Mouse (Mus musculus) MEL (cell line): ENCODE data around the gene Gde1. TPM values are rescaled to one million over a fixed set of nuclear protein-coding genes. Genes with fewer than 3 reads are reported as not detected.

Source experiments
- DNase-seq: peaks from one replicate; pipeline ENCODE4 v3.0.0; 2011; ENCODE audit warnings: low read depth, low spot score
- H3K27ac ChIP-seq: 2 replicates; pipeline ENCODE4 v1.5.1; 2012; ENCODE audit warnings: low read depth, mild to moderate bottlenecking, control low read depth, low read length, moderate library complexity; ENCODE audit not compliant: control insufficient read depth
- H3K27me3 ChIP-seq, 2 experiments: fragments of 150-350 bp in 1 of 2; sonication (generic) in 1 of 2; 2 replicates each; pipeline ENCODE4 v1.6.1; 2012; ENCODE audit warnings: low read length in 2 of 2, mild to moderate bottlenecking in 2 of 2, improper control_type of control experiment in 1 of 2, moderate library complexity in 1 of 2; ENCODE audit not compliant: insufficient read depth in 2 of 2, control insufficient read depth in 1 of 2
- H3K36me3 ChIP-seq, 2 experiments: 2 replicates each; pipeline ENCODE4 v1.6.1; 2012 to 2014; ENCODE audit warnings: low read length in 2 of 2, improper control_type of control experiment in 1 of 2, inconsistent platforms in 1 of 2, mild to moderate bottlenecking in 1 of 2; ENCODE audit not compliant: insufficient read depth in 2 of 2, control insufficient read depth in 1 of 2
- H3K4me1 ChIP-seq, 2 experiments: fragments of 150-350 bp in 1 of 2; sonication (generic) in 1 of 2; 2 replicates each; pipeline ENCODE4 v1.6.1; 2012; ENCODE audit warnings: low read length in 2 of 2, improper control_type of control experiment in 1 of 2, mild to moderate bottlenecking in 1 of 2; ENCODE audit not compliant: insufficient read depth in 2 of 2, control insufficient read depth in 1 of 2
- H3K4me3 ChIP-seq, 2 experiments: fragments of 150-350 bp in 1 of 2; sonication (generic) in 1 of 2; 2 replicates each; pipeline ENCODE4 v1.5.1; 2012; ENCODE audit warnings: low read depth in 2 of 2, low read length in 2 of 2, mild to moderate bottlenecking in 2 of 2, moderate library complexity in 2 of 2, control low read depth in 1 of 2, improper control_type of control experiment in 1 of 2; ENCODE audit not compliant: control insufficient read depth in 1 of 2, insufficient read depth in 1 of 2
- H3K79me2 ChIP-seq: 2 replicates; pipeline ENCODE4 v1.6.1; 2012; ENCODE audit warnings: mild to moderate bottlenecking, low read length, moderate library complexity; ENCODE audit not compliant: control insufficient read depth, poor library complexity, insufficient read depth
- H3K9ac ChIP-seq: 2 replicates; pipeline ENCODE4 v1.6.1; 2012; ENCODE audit warnings: low read depth, mild to moderate bottlenecking, control low read depth, low read length, moderate library complexity; ENCODE audit not compliant: control insufficient read depth, poor library complexity, severe bottlenecking
- H3K9me3 ChIP-seq: fragments of 150-350 bp; sonication (generic); replicated peaks from 2 replicates; pipeline ENCODE4 v1.6.1; 2012; ENCODE audit warnings: mild to moderate bottlenecking, low read length, improper control_type of control experiment, moderate library complexity; ENCODE audit not compliant: insufficient read depth
- BHLHE40 ChIP-seq: IDR thresholded peaks from 2 replicates; pipeline ENCODE4 v1.6.1; 2012; ENCODE audit warnings: low read depth, mild to moderate bottlenecking, inconsistent platforms, low read length, improper control_type of control experiment, borderline replicate concordance
- CHD1 ChIP-seq: IDR thresholded peaks from 2 replicates; pipeline ENCODE4 v1.6.1; 2012; ENCODE audit warnings: low read depth, mild to moderate bottlenecking, inconsistent platforms, low read length, improper control_type of control experiment
- CHD2 ChIP-seq: IDR thresholded peaks from 2 replicates; pipeline ENCODE4 v1.6.1; 2011; ENCODE audit warnings: low read length, improper control_type of control experiment
- ELF1 ChIP-seq: IDR thresholded peaks from 2 replicates; pipeline ENCODE4 v1.6.1; 2014; ENCODE audit warnings: low read depth, mild to moderate bottlenecking, inconsistent platforms, low read length, improper control_type of control experiment, moderate library complexity
- EP300 ChIP-seq, 2 experiments: IDR thresholded peaks; 2 replicates each; pipeline ENCODE4 v1.6.1; 2011; ENCODE audit warnings: improper control_type of control experiment in 2 of 2, low read length in 2 of 2, low read depth in 1 of 2, mild to moderate bottlenecking in 1 of 2
- ETS1 ChIP-seq: IDR thresholded peaks from 2 replicates; pipeline ENCODE4 v1.6.1; 2012; ENCODE audit warnings: low read depth, mild to moderate bottlenecking, inconsistent platforms, low read length, improper control_type of control experiment, moderate library complexity
- GATA1 ChIP-seq: IDR thresholded peaks from 2 replicates; pipeline ENCODE4 v1.6.1; 2011; ENCODE audit warnings: low read depth, low read length, improper control_type of control experiment
- HCFC1 ChIP-seq: IDR thresholded peaks from 2 replicates; pipeline ENCODE4 v1.6.1; 2012; ENCODE audit warnings: low read depth, mild to moderate bottlenecking, inconsistent platforms, low read length, improper control_type of control experiment, moderate library complexity
- KAT2A ChIP-seq: conservative IDR thresholded peaks from 2 replicates; pipeline ENCODE4 v1.6.1; 2012; ENCODE audit warnings: low read depth, low read length, improper control_type of control experiment, inconsistent platforms
- MAX ChIP-seq: IDR thresholded peaks from 2 replicates; pipeline ENCODE4 v1.6.1; 2011; ENCODE audit warnings: low read length, improper control_type of control experiment
- MXI1 ChIP-seq: IDR thresholded peaks from 2 replicates; pipeline ENCODE4 v1.6.1; 2011; ENCODE audit warnings: mild to moderate bottlenecking, low read depth, low read length, improper control_type of control experiment
- MYB ChIP-seq: IDR thresholded peaks from 2 replicates; pipeline ENCODE4 v1.6.1; 2011; ENCODE audit warnings: mild to moderate bottlenecking, low read depth, low read length, improper control_type of control experiment
- NRF1 ChIP-seq: IDR thresholded peaks from 2 replicates; pipeline ENCODE4 v1.6.1; 2014; ENCODE audit warnings: low read depth, mild to moderate bottlenecking, inconsistent platforms, low read length, improper control_type of control experiment, moderate library complexity; ENCODE audit not compliant: poor library complexity, insufficient read depth, severe bottlenecking
- POLR2A ChIP-seq, 2 experiments: IDR thresholded peaks; 2 replicates each; pipeline ENCODE4 v1.6.1; 2011 to 2012; ENCODE audit warnings: low read length in 2 of 2, mild to moderate bottlenecking in 2 of 2, control low read depth in 1 of 2, improper control_type of control experiment in 1 of 2, low read depth in 1 of 2, moderate library complexity in 1 of 2; ENCODE audit not compliant: control insufficient read depth in 1 of 2, insufficient read depth in 1 of 2, poor library complexity in 1 of 2
- POLR2AphosphoS2 ChIP-seq: IDR thresholded peaks from 2 replicates; pipeline ENCODE4 v1.6.1; 2011; ENCODE audit warnings: low read length, improper control_type of control experiment
- POLR2AphosphoS5 ChIP-seq: IDR thresholded peaks from 2 replicates; pipeline ENCODE4 v1.6.1; 2012; ENCODE audit warnings: low read depth, borderline replicate concordance, mild to moderate bottlenecking, inconsistent platforms, low read length, moderate library complexity, mixed read lengths
- RCOR1 ChIP-seq: IDR thresholded peaks from 2 replicates; pipeline ENCODE4 v1.6.1; 2012; ENCODE audit warnings: low read depth, mild to moderate bottlenecking, inconsistent platforms, low read length, improper control_type of control experiment
- SIN3A ChIP-seq: IDR thresholded peaks from 2 replicates; pipeline ENCODE4 v1.6.1; 2012; ENCODE audit warnings: low read length, improper control_type of control experiment, inconsistent platforms
- SMC3 ChIP-seq: IDR thresholded peaks from 2 replicates; pipeline ENCODE4 v1.6.1; 2011; ENCODE audit warnings: low read depth, low read length, improper control_type of control experiment
- TAL1 ChIP-seq: IDR thresholded peaks from 2 replicates; pipeline ENCODE4 v1.6.1; 2012; ENCODE audit warnings: mild to moderate bottlenecking, inconsistent platforms, low read length, moderate library complexity, mixed read lengths
- TBP ChIP-seq: IDR thresholded peaks from 2 replicates; pipeline ENCODE4 v1.8.0; 2011; ENCODE audit warnings: low read depth, low read length, improper control_type of control experiment
- TCF12 ChIP-seq: IDR thresholded peaks from 2 replicates; pipeline ENCODE4 v1.6.1; 2014; ENCODE audit warnings: low read depth, mild to moderate bottlenecking, inconsistent platforms, low read length, improper control_type of control experiment, moderate library complexity
- UBTF ChIP-seq: IDR thresholded peaks from 2 replicates; pipeline ENCODE4 v1.6.1; 2012; ENCODE audit warnings: low read depth, mild to moderate bottlenecking, inconsistent platforms, low read length, improper control_type of control experiment, moderate library complexity, borderline replicate concordance; ENCODE audit not compliant: insufficient read depth
- ZC3H11A ChIP-seq: IDR thresholded peaks from 2 replicates; pipeline ENCODE4 v1.6.1; 2012; ENCODE audit warnings: low read depth, mild to moderate bottlenecking, inconsistent platforms, low read length, improper control_type of control experiment
- ZKSCAN1 ChIP-seq: IDR thresholded peaks from 2 replicates; pipeline ENCODE4 v1.6.1; 2012; ENCODE audit warnings: low read depth, mild to moderate bottlenecking, inconsistent platforms, low read length, improper control_type of control experiment, moderate library complexity
- ZNF384 ChIP-seq: IDR thresholded peaks from 2 replicates; pipeline ENCODE4 v1.6.1; 2012; ENCODE audit warnings: low read depth, mild to moderate bottlenecking, inconsistent platforms, low read length, improper control_type of control experiment
- polyA plus RNA-seq, 2 experiments: library from polyadenylated mRNA; stranded (reverse) in 1 of 2; unstranded in 1 of 2; fragments of >175 nt in 1 of 2; fragments of >200 nt in 1 of 2; gene quantifications; 2 replicates each; pipeline versions ENCODE4 v1.2.1 to v1.2.4; 2012; ENCODE audit warnings: low replicate concordance in 2 of 2, low read depth in 1 of 2; ENCODE audit not compliant: insufficient read length in 2 of 2, insufficient read depth in 1 of 2, missing spikeins in 1 of 2
- total RNA-seq: library from RNA; depleted of rRNA; stranded (reverse); fragments of 300-350 nt; gene quantifications from 2 replicates; pipeline ENCODE4 v1.2.3, GENCODE M21; 2012

Gde1 gene
- total and polyA plus RNA-seq, 3 experiments = 38.1 to 39.8 TPM; not detected in 1

- no peaks in the 10 kb centered on the region for H3K4me1 ChIP-seq
- no peak for TF ChIP-seq ZC3H11A
- no peak for TF ChIP-seq MYB
- no peak for TF ChIP-seq ELF1
- no peak for TF ChIP-seq TBP
- TF ChIP-seq MAX = no peak
- TF ChIP-seq POLR2AphosphoS5 = no peak
- TF ChIP-seq NRF1 = no peak
- TF ChIP-seq HCFC1 = no peak
- no peak for TF ChIP-seq ZNF384
- no peak for TF ChIP-seq RCOR1
Observed at GRCm38 (mm10) chr7:118691287-118691686, 14.3 kb downstream of the Gde1 start.

GRCm38 (mm10) chr7:118689088-118689487, 16.5 kb downstream of the Gde1 start:
- no peaks in the 10 kb centered on the region for H3K4me1 ChIP-seq
- H3K9ac ChIP-seq = no peak overlapping the region
- no peaks in the 10 kb centered on the region; a peak in 1 of 4 replicates for H3K36me3 ChIP-seq
- H3K27me3 ChIP-seq = no peaks in the 10 kb centered on the region
- TF ChIP-seq POLR2A (IDR thresholded peaks at IDR 0.05; ENCODE audit: control insufficient read depth in 1 of 2, insufficient read depth in 1 of 2, low read depth in 1 of 2, low read length in 2 of 2, poor library complexity in 1 of 2) (no peak), SIN3A (no peak), TCF12 (no peak), ZC3H11A (no peak), CHD2 (no peak), KAT2A (no peak), EP300 (IDR thresholded peaks at IDR 0.05; ENCODE audit: low read depth in 1 of 2, low read length in 2 of 2) (no peak), TBP (no peak), ELF1 (no peak), MAX (no peak)
- TF ChIP-seq, all 39 proteins: peak for 0
- Histone ChIP-seq H3K27ac (no peak overlapping the region), H3K79me2 (no peaks in the 10 kb centered on the region), H3K4me3 (no peak overlapping the region), H3K9me3 (no peaks in the 10 kb centered on the region)
- no peak for DNase-seq

More at GRCm38 (mm10) chr7:118691287-118691686, 14.3 kb downstream of the Gde1 start:
- DNase-seq = no peak
- H3K27me3 ChIP-seq = no peaks in the 10 kb centered on the region
- no peak overlapping the region for H3K27ac ChIP-seq
- no peaks in the 10 kb centered on the region for H3K79me2 ChIP-seq
- H3K4me3 ChIP-seq = no peak overlapping the region
- H3K9ac ChIP-seq = no peak overlapping the region
- H3K36me3 ChIP-seq = peaks cover 0 to 2% of the 10 kb centered on the region in 2 experiments; a peak in 2 of 4 replicates
- H3K9me3 ChIP-seq = no peaks in the 10 kb centered on the region

GRCm38 (mm10) chr7:118688199-118688598, 17.4 kb downstream of the Gde1 start:
- Histone ChIP-seq H3K9me3 (no peaks in the 10 kb centered on the region), H3K4me3 (no peak overlapping the region), H3K79me2 (no peaks in the 10 kb centered on the region), H3K36me3 (no peaks in the 10 kb centered on the region; a peak in 1 of 4 replicates), H3K9ac (no peak overlapping the region), H3K4me1 (no peaks in the 10 kb centered on the region), H3K27me3 (no peaks in the 10 kb centered on the region), H3K27ac (no peak overlapping the region)
- DNase-seq = peak; percentile 76
- TF ChIP-seq UBTF = no peak
- TF ChIP-seq ZC3H11A = peak; percentile 49
- TF ChIP-seq MAX = no peak
- TF ChIP-seq ETS1 = no peak
- TF ChIP-seq CHD1 = no peak
- no peak for TF ChIP-seq TAL1
- peak; percentile 62; the same call in 1 of the 2 replicates for TF ChIP-seq GATA1
- no peak for TF ChIP-seq ZKSCAN1
- TF ChIP-seq TBP = no peak
- no peak for TF ChIP-seq CHD2
- no peak for TF ChIP-seq POLR2AphosphoS2
- TF ChIP-seq RCOR1 = no peak
- no peak for TF ChIP-seq MXI1
- peak; percentile 78 for TF ChIP-seq SMC3
- TF ChIP-seq BHLHE40 = no peak
